Mouse (Mus musculus): Measurements from ENCODE around the gene Nudt3. TPM values are rescaled to one million over a fixed set of nuclear protein-coding genes. Genes with fewer than 3 reads are reported as not detected.

Gene Nudt3
- total RNA-seq, 2 experiments from 2014 or later: 218 to 230 TPM

GRCm38 (mm10) chr17:27577468-27577867 lies 45.8 kb downstream of the Nudt3 start:
- intact Hi-C loops (cut with DNase I; ENCODE audit: low total_unique reads): no loop called here
- no peak for DNase-seq

DNA sequence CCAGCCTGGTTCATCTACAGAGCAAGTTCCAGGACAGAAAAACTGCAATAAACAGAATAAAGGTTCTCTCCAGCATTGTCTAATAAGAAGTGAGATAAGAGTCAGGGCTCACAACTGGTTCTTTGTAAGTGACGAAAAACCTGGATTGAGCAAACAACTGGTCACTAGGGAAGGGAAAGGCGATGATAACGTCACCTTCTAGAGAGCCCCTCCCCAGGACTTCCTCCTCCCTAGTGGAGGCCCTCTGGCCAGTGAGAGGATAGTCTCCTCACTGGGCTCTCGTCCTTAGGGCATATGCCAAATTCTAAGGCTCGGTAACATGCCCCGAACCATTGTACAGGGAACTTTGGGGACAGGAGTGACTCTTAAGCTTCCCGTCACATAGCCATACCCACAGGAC lies 47.2 kb downstream of the Nudt3 start:
- no peak for DNase-seq

DNA sequence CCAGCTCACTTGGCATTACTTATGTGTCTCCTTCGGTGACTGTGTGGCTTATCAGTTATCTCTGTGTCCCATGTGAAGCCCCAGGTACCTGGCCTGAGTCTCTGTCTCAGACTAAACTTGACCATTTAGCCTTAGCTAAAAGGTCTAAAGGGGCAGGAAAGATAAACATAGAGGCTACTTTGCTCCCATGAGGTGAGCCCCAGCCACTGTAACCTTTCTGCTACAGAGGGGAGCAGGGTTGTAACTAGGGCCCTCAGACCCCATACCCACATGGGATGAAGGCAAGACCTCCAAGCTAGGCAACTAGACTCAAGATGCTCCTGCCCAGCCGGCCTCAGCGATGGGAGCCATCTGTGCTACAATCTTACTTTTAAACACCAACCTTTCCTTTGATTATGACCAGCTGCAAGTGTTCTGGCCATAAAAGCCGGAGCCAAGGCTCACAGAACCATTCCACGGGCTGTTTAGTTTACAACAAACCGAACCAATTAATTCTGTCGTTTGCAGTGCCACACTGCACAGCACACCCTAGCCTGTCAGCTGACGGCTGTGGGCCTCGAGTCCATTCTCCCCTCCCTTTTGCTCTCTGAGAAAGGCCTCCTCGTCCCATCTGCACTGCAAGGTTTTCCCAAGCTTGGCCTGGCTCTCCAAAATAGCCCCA lies 48.0 kb downstream of the Nudt3 start:
- intact Hi-C loops (cut with DNase I; ENCODE audit: low total_unique reads): no loop called here
- DNase-seq: no peak

More for the DNA sequence above, 47.2 kb downstream of the Nudt3 start:
- intact Hi-C loops (cut with DNase I; ENCODE audit: low total_unique reads): no loop called here

DNA sequence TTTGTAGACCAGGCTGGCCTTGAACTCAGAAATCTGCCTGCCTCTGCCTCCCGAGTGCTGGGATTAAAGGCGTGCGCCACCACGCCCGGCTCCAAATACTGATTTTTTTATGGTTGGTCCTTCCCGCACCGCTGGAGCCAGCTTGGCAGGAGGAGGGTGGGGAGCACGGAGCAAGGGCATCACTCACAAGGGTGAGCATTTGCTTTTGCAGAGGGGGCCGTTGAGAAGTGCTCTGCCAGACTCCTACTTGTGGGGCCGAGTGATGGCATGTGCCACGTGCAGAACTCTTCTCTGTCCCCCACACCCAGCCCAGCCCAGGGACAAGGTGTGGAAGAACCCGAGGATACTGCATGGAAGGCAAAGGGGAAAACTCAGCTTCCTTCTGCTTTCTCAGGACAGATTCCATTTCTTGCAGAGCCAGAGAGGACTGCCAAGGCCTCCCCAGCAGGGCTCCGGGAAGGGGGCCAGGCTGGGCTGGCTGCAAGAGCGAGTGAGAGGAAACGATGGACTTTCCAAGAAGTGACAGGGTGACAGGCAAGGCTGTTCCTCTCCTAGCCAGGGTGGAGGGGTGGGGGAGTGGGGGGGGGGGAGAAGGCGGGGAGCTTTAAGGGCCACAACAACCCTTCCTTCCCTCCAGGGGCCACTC lies 48.7 kb downstream of the Nudt3 start:
- peak; percentile 88 for DNase-seq
- intact Hi-C loops (cut with DNase I; ENCODE audit: low total_unique reads): no loop called here

GRCm38 (mm10) chr17:27573772-27574320 lies 49.4 kb downstream of the Nudt3 start:
- intact Hi-C loops (cut with DNase I; ENCODE audit: low total_unique reads): no loop called here
- no peak for DNase-seq

DNA sequence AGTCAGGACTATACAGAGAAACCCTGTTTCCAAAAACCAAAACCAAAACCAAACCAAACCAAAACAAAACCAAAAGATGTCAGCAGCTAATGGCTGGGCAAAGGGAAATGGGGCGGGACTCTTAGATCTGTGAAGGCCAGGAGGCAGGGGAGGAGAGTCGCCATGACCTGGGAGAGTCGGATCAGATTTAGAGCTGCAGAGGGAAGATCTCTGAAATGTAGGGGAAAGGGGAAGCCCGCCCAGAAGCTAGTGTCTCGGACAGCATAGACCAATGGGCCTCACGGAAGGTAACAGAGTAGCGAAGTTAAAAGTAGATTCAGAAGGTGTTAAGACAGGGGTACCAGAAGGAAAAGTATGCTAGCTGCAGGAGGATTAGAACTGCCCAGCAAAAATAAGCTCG lies 52.0 kb downstream of the Nudt3 start:
- intact Hi-C loops (cut with DNase I; ENCODE audit: low total_unique reads): no loop called here
- no peak for DNase-seq

DNA sequence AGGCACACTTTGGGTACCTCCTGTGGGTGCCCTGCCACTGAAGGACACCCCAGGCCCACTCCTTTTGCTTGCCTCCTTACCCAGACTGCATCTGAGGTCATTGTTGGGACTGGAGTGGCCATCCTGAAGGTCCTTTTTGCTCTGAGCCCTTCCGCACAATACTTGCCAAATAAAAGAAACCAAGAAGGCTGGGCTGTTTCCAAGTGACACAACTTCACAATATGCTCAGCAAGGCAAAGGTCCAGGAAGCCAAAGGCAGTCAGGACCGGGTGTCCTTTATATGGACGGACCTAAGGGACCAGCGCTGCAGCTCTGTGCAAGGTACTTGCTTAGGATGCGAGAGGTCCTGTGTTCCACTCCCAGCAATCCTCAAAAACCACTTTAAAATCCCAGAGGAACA lies 55.1 kb downstream of the Nudt3 start:
- DNase-seq: no peak
- intact Hi-C loops (cut with DNase I; ENCODE audit: low total_unique reads): loop anchor here (5.0 kb wide), 1 partner anchor 64 kb away; no protein-coding TSS in a partner anchor

DNA sequence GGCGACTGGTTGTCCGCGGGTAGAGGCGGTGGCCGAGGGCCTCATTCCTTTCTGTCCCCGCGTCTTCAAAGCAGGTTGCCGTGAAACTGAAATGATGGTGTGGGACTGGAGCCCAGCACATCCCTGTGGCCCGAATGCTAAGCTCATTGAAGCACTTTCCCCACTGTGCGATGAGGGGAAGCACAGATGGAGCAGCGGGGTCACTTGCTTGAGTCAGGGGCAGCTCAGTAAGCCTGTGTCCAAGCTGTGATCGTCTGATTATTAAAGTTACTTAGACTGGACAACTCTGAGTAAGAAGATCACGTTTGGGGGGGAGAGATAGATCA lies 57.4 kb downstream of the Nudt3 start:
- intact Hi-C loops (cut with DNase I; ENCODE audit: low total_unique reads): loop anchor here (5.0 kb wide), 1 partner anchor 66 kb away; no protein-coding TSS in a partner anchor
- DNase-seq: no peak

DNA sequence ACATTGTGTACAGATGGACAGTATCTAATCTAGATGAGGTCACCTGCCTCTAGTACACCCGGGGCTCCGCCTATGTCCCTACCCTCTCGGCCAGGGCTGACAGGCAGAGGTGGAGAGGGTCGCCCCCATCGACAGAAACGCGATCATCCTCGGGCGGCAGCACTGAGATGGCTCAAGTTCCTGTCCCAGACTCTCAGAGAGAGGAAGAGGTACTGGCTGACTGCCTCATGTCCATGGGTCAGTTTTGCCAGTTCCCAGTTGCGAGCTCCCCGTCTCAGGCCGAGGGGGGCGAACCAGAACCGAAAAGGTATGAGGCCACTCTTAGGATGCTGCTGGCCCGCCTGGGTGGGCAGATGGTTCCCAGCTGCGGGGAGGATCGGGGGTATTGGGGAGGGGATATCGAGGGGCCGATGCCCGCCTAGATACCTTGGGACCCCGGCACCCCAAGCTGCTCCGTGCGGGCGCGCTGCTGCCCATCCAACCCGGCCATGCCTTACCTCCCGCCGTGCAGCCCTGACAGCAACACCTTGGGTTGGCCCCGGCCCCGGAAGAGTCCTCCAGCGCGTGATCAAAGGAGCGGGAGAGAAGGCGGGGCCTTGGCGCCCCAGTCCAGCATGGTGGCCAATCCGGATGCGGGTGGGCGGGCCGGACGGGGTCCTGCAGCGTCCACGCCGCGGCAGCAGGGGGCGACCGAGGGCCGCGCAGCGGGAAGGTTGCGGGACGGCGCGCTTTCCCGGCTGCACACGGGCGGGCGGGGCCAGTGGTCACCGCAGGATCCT lies 57.9 kb downstream of the Nudt3 start, which contains the start of gene AI413582:
Gene AI413582, minus strand, starts transcription at position 594 of the 779 bp plus-strand sequence.
- DNase-seq: peak; percentile 95
- intact Hi-C loops (cut with DNase I; ENCODE audit: low total_unique reads): loop anchor here (5.0 kb wide), 1 partner anchor 67 kb away; no protein-coding TSS in a partner anchor

GRCm38 (mm10) chr17:27564391-27565162 lies 58.7 kb downstream of the Nudt3 start:
- no peak for DNase-seq
- intact Hi-C loops (cut with DNase I; ENCODE audit: low total_unique reads): loop anchor here (5.0 kb wide), 1 partner anchor 68 kb away; no protein-coding TSS in a partner anchor

- intact Hi-C loops (cut with DNase I; ENCODE audit: low total_unique reads): no loop called here
These were observed 59.5 kb downstream of the Nudt3 start for GRCm38 (mm10) chr17:27563771-27564244.

GRCm38 (mm10) chr17:27561809-27562526 lies 61.3 kb downstream of the Nudt3 start:
- no peak for DNase-seq
- intact Hi-C loops (cut with DNase I; ENCODE audit: low total_unique reads): no loop called here

More at GRCm38 (mm10) chr17:27563771-27564244, 59.5 kb downstream of the Nudt3 start:
- DNase-seq: no peak

DNA sequence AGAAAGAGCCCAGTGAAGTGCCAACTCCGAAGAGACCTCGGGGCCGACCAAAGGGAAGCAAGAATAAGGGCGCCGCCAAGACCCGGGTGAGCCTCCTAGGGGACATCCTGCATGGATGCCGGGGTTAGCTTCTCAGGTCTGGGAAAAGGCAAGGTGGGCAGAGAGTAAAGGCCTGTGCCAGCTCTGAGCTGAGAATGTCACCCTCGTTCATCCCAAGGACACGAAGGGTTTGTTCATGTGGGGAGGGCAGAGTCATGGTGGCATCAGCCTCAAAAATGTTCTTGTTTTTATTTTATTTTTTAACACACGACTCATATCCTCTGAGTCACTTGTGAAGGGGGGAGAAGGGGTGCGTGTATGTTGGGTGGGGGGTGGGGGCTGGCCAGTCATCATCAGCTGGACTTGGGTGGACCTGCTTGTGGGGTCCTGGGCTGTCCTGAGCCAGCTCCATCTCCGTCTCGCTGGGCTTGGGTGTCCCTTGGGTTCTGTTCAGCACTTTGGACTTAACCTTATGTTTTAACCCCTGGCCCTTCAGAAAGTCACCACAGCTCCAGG lies 62.3 kb downstream of the Nudt3 start:
- DNase-seq: no peak
- intact Hi-C loops (cut with DNase I; ENCODE audit: low total_unique reads): no loop called here

GRCm38 (mm10) chr17:27559596-27559995 lies 63.7 kb downstream of the Nudt3 start:
- intact Hi-C loops (cut with DNase I; ENCODE audit: low total_unique reads): no loop called here
- no peak for DNase-seq

DNA sequence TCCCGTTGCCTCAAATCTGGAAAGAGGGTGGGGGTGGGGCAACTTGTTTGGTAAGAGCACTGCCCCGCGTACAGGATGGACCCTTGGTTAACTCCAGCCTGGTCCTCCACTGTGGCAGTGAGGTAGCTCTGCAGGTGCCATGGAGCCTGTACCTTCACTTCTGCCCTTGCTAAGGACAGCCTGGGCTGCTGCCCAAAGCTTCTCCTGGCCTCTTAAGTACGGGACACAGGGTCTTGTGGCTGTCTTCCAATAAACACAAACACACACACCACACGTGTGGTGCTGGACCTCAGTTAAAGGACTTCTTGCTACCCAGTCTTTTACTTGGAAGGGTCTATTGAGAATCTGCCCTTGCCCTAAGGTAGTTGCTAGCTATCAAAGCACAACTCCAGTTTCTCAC lies 64.5 kb downstream of the Nudt3 start:
- intact Hi-C loops (cut with DNase I; ENCODE audit: low total_unique reads): no loop called here
- DNase-seq: no peak

DNA sequence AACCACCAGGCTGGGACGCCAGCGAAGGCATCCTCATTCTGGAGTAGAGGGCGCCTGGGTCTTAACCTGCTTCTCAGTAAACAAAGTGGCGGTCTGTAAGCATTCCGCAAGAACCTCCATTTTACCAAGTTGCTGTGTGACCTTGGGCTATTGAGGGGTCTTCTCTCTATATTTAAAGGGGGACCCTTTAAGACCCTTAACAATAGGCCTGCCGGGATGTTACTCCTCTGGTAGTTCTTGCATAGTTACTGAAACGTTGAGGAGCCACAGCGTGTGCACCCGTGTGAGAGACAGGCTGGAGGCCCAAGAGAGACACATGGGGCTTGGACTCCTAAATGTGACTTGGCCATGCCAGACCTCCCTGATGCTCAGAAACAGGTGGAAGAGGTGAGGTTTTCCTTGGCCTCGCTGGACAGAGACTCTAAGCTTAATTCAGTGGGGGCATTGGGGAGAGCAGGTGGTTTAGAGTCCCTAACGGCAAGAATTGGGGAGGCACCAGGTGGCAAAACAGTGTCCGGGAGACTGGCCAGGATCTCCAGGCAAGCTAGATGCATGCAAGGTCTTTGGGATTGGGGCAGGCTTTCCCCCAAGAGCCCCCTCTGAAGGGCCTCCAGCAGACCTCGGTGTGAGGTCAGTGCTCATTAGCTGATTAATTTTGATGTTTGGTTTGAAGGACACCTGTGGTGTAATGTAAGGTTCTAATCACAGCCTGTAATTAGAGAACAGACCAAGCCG lies 65.2 kb downstream of the Nudt3 start:
- DNase-seq: no peak
- intact Hi-C loops (cut with DNase I; ENCODE audit: low total_unique reads): no loop called here

DNA sequence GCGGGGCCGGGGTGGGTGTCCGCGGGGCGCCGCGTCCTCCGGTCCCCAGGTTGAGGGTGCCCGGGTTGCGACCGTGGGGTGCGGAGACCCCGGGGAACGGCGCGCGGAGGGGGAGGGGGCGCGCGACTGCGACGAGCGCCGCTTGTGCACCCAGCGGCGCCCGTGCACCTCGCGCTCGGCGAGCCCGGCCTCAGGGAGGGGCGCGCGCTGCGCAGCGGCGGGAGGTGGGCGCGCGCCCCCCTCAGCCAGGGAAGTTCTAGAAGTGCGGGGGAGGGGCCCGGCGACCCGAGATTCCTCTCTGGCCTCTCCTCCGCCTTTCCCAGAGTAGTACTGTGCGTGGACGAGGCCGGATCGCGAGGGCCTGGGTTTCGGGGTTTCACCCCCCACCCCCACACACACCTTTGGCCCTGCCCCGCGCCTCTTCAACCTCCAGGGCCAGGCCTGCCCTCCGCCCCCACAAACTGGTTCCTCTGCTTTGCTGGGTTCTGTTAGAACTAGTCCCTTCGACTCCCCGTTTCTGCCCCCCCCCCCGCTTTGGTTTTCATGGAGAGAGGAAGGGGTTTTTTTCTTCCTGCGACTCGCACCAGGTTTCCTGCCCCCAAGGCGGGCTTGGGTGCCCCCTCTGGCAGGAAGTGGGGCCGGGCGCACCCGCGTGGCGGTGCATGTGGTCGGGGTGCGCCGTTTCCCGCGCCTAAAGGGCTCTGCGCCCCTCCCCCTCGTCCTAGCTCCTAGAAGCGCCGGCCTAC lies 65.9 kb downstream of the Nudt3 start:
- no peak for DNase-seq

More for the DNA sequence above, 65.9 kb downstream of the Nudt3 start:
- intact Hi-C loops (cut with DNase I; ENCODE audit: low total_unique reads): no loop called here

All from gastrocnemius, postnatal 14 days (tissue).